Mouse (Mus musculus) kidney, adult 2 months (tissue): ENCODE results near the gene Acad9.
A peak's percentile ranks its signal among the peaks of the same experiment; 100 is the strongest.

Experiments used
- CTCF ChIP-seq: fragments of 200-500 bp; conservative IDR thresholded peaks from 2 replicates; pipeline ENCODE4 v1.5.1; 2011; ENCODE audit warnings: low read depth, mild to moderate bottlenecking, control low read depth, low read length, moderate library complexity, mixed read lengths; ENCODE audit not compliant: insufficient read depth, insufficient read length
- POLR2A ChIP-seq: fragments of 200-500 bp; IDR thresholded peaks from one replicate; pipeline ENCODE4 v1.6.1; 2011; ENCODE audit warnings: low read depth, low read length, control low read depth

DNA sequence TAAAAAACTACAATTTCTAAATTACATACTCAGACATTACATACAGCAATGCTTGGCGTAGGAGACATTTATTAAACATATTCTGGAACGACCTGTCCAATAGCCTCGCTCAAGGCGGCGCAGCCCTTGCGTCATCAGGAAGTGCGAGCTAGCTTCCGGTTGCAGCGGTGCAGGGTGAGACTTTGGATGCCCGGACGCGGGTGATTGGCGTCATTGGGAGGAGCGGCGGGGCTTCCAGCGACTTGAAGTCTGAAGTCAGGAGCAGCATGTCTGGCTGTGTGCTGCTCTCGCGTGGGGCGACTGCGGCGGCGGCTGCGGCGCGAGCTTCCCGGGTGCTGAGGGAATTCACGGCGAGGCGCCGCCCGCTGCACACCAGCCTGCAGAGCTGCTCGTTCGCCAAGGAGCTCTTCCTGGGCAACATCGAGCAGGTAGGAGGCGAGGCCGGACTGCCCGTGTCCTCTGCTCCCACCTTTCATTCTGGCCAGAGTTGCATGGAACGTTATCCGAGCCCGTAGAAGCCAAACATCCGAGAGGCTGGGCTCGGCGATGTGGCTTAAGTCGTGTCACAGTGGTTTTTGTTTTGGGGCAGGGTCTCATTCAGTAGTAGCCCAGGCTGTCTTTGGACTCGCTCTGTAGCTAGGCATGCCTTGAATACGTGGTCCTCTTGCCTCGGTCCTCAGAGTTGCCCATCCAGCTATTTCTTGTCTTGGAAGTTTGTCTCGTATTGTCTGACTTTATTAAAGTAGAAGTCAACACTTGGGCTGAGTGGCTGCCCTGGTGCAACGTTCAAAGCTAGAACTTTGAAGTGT, at the start of gene Acad9:
- peak; percentile 4 for TF ChIP-seq POLR2A
- TF ChIP-seq CTCF, result no peak
